Mouse (Mus musculus) stomach, embryonic 16.5 days (tissue): ENCODE data around the gene Vmn1r114. TPM values are rescaled to one million over a fixed set of nuclear protein-coding genes. Genes with fewer than 3 reads are reported as not detected.
"Not testable (repeated sequence)": the region's sequence is repeated elsewhere in the genome, so short reads cannot be mapped to it uniquely, and the experiment has no call there.

ENCODE experiments used
- ATAC-seq: fragments of 200-750 bp; cut with Nextera tagmentation; 2 replicates; pipeline ENCODE4 v1.8.0; 2017; ENCODE audit warnings: moderate number of reproducible peaks, moderate TSS enrichment; ENCODE audit not compliant: insufficient read depth, low FRiP score
- H3K27ac ChIP-seq: fragments of 300-500 bp; sonication (generic); 2 replicates; pipeline ENCODE4 v1.5.1; 2014; ENCODE audit warnings: low read length
- H3K27me3 ChIP-seq: fragments of 300-500 bp; sonication (generic); 2 replicates; pipeline ENCODE4 v1.6.1; 2014; ENCODE audit warnings: low read length, control low read depth, mixed read lengths; ENCODE audit not compliant: control insufficient read depth, insufficient read depth
- H3K36me3 ChIP-seq: fragments of 300-500 bp; sonication (generic); 2 replicates; pipeline ENCODE4 v1.6.1; 2014; ENCODE audit warnings: low read length; ENCODE audit not compliant: control insufficient read depth, insufficient read depth
- H3K4me1 ChIP-seq: fragments of 300-500 bp; sonication (generic); 2 replicates; pipeline ENCODE4 v1.6.1; 2014; ENCODE audit warnings: low read length, control low read depth, mixed read lengths; ENCODE audit not compliant: control insufficient read depth, insufficient read depth
- H3K4me2 ChIP-seq: fragments of 300-500 bp; sonication (generic); 2 replicates; pipeline ENCODE4 v1.6.1; 2014; ENCODE audit warnings: low read depth, low read length, mixed read lengths
- H3K4me3 ChIP-seq: fragments of 300-500 bp; sonication (generic); replicated peaks from 2 replicates; pipeline ENCODE4 v1.5.1; 2014; ENCODE audit warnings: mild to moderate bottlenecking, low read length
- H3K9ac ChIP-seq: fragments of 300-500 bp; sonication (generic); 2 replicates; pipeline ENCODE4 v1.6.1; 2014; ENCODE audit warnings: low read length
- H3K9me3 ChIP-seq: fragments of 300-500 bp; sonication (generic); replicated peaks from 2 replicates; pipeline ENCODE4 v1.6.1; 2016; ENCODE audit warnings: low read length, control low read depth; ENCODE audit not compliant: control insufficient read depth
- WGBS: fragments of 180-500 bp; shearing (Covaris S2); extraction: QIAGEN DNeasy Blood & Tissue Kit; methylation state at CpG from one replicate; pipeline ENCODE4 v1.1.7; 2014; 5-methylcytosine and 5-hydroxymethylcytosine counted together
- polyA plus RNA-seq: library from polyadenylated mRNA; unstranded; fragments of >200 nt; fragmentation: Nextera tagmentation; extraction: Ambion mirVana; gene quantifications from 2 replicates; pipeline ENCODE4 v1.2.1, GENCODE M21; 2015

Gene Vmn1r114
- not detected in 2 replicates for polyA plus RNA-seq

- no CpG with 5 or more reads among the region's 5 CpGs for WGBS
- not testable (repeated sequence) for H3K9me3 ChIP-seq, H3K27me3 ChIP-seq, H3K4me3 ChIP-seq, H3K4me2 ChIP-seq, H3K36me3 ChIP-seq, H3K4me1 ChIP-seq, H3K9ac ChIP-seq, ATAC-seq, H3K27ac ChIP-seq
These were observed at the start of gene Vmn1r114 for GRCm38 (mm10) chr7:20812086-20812485. Gene Vmn1r114, minus strand, starts transcription at chr7:20812186.

- not testable (repeated sequence) for H3K9me3 ChIP-seq, H3K4me1 ChIP-seq, H3K9ac ChIP-seq, H3K27me3 ChIP-seq, H3K4me3 ChIP-seq, ATAC-seq, H3K36me3 ChIP-seq, H3K27ac ChIP-seq, H3K4me2 ChIP-seq
- 91% methylated on average over 1 of the region's 3 CpGs for WGBS
These were observed 32.9 kb upstream of the Vmn1r114 start, which contains the start of gene Vmn1r115 for GRCm38 (mm10) chr7:20844885-20845284. Gene Vmn1r115, minus strand, starts transcription at chr7:20844985.

GRCm38 (mm10) chr7:20786985-20787384 is 25.0 kb downstream of the Vmn1r114 start, which contains the start of gene Vmn1r113:
Gene Vmn1r113, plus strand, starts transcription at chr7:20787285.
- not testable (repeated sequence) for H3K4me1 ChIP-seq, H3K9ac ChIP-seq, ATAC-seq, H3K4me2 ChIP-seq, H3K36me3 ChIP-seq, H3K27me3 ChIP-seq, H3K9me3 ChIP-seq, H3K27ac ChIP-seq, H3K4me3 ChIP-seq
- 60% methylated on average over 2 of the region's 2 CpGs for WGBS

- WGBS: no CpG with 5 or more reads among the region's 3 CpGs
- not testable (repeated sequence) for H3K4me3 ChIP-seq, H3K27ac ChIP-seq, H3K9me3 ChIP-seq, H3K36me3 ChIP-seq, ATAC-seq, H3K4me2 ChIP-seq, H3K4me1 ChIP-seq, H3K9ac ChIP-seq, H3K27me3 ChIP-seq
These were observed 41.1 kb downstream of the Vmn1r114 start, which contains the start of gene Vmn1r112 for GRCm38 (mm10) chr7:20770885-20771284. Gene Vmn1r112, plus strand, starts transcription at chr7:20771185.

Other genes starting within 250 kb of the Vmn1r114 start
- not detected in 2 replicates for gene Gm4141, start 235.9 kb downstream of the Vmn1r114 start, polyA plus RNA-seq
- not detected in 2 replicates for gene Gm4513, start 213.2 kb downstream of the Vmn1r114 start, polyA plus RNA-seq
- not detected in 2 replicates for gene Vmn1r107, start 143.3 kb downstream of the Vmn1r114 start, polyA plus RNA-seq
- gene Vmn1r111, start 109.0 kb downstream of the Vmn1r114 start, polyA plus RNA-seq: not detected in 2 replicates
- not detected in 2 replicates for gene Gm10668, start 81.6 kb downstream of the Vmn1r114 start, polyA plus RNA-seq
- not detected in 2 replicates for gene Vmn1r112, start 41.0 kb downstream of the Vmn1r114 start, polyA plus RNA-seq
- not detected in 2 replicates for gene Vmn1r113, start 24.9 kb downstream of the Vmn1r114 start, polyA plus RNA-seq
- gene Vmn1r115, start 32.8 kb upstream of the Vmn1r114 start, polyA plus RNA-seq: not detected in 2 replicates
- not detected in 2 replicates for gene Vmn1r116, start 60.1 kb upstream of the Vmn1r114 start, polyA plus RNA-seq
- gene Vmn1r117, start 71.9 kb upstream of the Vmn1r114 start, polyA plus RNA-seq: not detected in 2 replicates
- gene Vmn1r118, start 100.2 kb upstream of the Vmn1r114 start, polyA plus RNA-seq: not detected in 2 replicates
- gene Vmn1r119, start 200.3 kb upstream of the Vmn1r114 start, polyA plus RNA-seq: not detected in 2 replicates
- not detected in 2 replicates for gene Vmn1r120, start 241.6 kb upstream of the Vmn1r114 start, polyA plus RNA-seq